Mouse (Mus musculus) megakaryocyte, adult 5-6 weeks (primary cell): ENCODE results near the gene Olfr644. TPM values are rescaled to one million over a fixed set of nuclear protein-coding genes. Genes with fewer than 3 reads are reported as not detected.

Source experiments
- ATAC-seq: 2 replicates; pipeline ENCODE4 v1.8.0; 2016; ENCODE audit warnings: mild to moderate bottlenecking, inconsistent platforms; ENCODE audit not compliant: poor library complexity, severe bottlenecking
- total RNA-seq, 2 experiments: library from RNA; stranded (forward) in 1 of 2; stranded (reverse) in 1 of 2; fragments of 153-499, 151-499 nt in 1 of 2; fragments of 221-1000, 200-1000 nt in 1 of 2; gene quantifications; 2 replicates each; pipeline versions ENCODE4 v1.2.3 to v1.2.4; 2015 to 2017

The Olfr644 gene
- total RNA-seq (2015) (not detected in 2 replicates), total RNA-seq (2017) (not detected in 2 replicates)

DNA sequence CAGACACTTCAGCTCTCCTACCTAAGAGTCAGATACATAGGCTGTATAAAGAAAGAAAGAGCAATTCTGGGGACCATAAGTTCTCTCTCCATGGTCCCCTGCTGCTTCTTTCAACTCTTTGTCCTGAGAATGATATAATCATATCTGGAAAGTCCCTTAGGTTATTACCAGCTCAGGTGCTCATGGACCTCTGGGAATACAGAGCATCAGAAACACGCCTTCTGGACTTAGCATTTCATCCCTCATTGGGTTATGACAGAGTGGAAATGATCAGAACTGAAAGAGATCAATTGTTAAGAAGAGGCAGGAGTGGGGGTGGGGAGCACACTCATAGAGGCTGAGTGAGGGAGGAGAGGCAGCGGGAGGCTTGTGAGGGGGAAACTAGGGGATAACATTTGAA is at the start of gene Olfr644:
Olfr644 (minus strand) TSS at position 101 of the 400 bp plus-strand sequence.
- no peak for ATAC-seq

DNA sequence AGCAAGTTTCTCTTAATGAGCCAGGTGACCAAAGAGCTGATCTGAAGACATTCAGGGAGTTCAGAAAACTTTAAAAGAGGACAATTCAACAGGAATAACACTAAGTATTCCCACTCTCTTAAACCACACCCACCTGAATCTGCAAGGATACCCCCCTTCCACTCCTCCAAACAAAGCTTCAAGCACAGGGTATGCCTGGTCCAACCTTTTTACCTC is 33.0 kb upstream of the Olfr644 start, which contains the start of gene Olfr646:
Olfr646 (plus strand) TSS at position 117 of the 216 bp plus-strand sequence.
- ATAC-seq: no peak

DNA sequence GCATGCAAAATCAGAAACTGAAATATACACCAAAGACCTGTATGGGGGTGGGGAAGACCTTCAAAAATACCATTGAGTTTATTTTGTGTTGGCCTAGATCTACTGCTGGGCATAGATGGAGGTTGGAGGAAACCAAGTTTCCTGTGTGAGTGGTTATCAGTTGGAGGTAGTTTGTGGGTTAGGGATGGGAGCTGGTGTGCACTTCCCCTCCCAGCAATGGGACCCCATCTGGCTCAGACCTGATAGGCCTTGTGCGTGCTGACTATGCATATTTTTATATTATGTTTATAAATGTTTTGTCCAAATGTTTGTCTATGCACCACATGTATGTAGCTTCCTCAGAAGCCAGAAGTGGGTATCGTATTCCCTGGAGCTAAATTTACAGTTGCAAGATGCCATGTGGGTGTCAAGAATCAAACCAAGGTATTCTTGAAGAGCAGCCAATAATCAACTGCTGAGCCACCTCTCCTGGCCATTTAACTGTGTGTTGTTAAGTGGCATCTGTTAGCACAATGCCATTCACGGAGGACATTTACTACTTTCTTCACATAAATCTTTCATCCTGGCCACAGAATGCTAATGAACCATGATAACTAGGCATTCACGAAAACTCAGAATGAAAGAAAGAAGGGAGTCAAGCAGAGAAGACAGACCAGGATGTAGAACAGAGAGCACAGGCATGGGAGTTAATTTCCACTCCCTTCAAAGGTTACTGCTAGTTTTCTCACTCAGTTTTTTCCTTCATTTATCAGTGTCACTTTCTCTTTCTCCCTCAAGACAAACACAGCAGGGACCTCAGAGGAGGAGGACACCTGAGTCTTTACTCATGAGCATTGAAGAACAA is 32.5 kb upstream of the Olfr644 start:
- ATAC-seq: 0 out of 2 replicates have a peak, but pooled peaks have one; percentile 40

DNA sequence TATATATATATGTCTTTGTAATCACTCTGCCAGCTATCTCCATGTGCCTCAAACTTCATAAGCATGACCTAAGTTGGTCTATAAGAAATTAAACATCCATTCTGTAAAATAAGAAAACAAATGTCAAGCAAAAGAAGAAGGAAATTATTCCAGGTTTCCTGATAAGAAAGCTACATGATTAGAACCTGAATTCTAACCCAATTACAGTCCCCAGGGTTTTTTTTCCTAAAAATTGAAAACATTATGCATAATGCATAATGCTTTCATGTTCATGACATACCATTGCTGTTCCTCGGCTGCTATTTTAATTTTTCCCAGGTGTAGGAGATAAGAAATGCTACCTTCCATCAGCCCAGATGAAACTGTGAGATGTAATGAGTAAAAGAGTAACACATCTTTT is 13.7 kb upstream of the Olfr644 start, which contains the start of gene Olfr645:
Olfr645 (minus strand) TSS at position 101 of the 400 bp plus-strand sequence.
- ATAC-seq: no peak

DNA sequence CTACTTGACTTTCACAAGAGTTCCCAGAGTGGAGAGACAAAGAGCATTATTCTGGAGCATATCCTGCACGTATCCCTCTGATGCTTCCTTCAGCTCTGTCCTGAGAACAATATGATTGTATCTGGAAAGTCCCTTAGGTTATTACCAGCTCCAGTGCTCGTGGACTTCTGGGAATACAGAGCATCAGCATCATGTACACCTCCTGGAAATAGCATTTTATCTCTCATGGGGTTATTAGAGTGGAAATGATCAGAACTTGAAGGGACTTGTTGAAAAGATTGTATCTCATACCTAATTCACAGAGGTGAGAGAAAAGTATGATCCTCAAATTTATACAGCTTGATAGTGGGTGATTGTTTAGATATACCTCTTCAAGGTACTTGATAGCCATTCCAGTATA is 10.3 kb downstream of the Olfr644 start, which contains the start of gene 4930516K23Rik:
4930516K23Rik (minus strand) TSS at position 101 of the 400 bp plus-strand sequence.
- ATAC-seq: no peak

DNA sequence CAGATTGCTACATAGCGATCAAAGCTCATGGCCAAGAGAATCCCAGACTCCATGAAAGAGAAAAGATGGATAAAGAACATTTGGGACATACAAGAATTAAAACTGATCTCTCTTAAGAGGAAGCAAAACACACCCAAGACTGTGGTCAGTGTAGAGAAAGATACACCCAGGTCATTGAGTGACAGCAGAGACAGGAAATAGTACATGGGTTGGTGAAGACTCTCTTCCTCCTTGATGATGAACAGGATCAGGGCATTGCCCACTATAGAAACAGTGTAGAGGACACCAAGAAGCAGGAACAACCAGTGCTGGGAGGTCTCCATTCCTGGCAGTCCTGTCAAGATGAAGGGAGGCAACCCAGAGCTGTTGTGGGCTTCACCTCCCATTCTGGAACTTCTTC is 12.5 kb downstream of the Olfr644 start:
- peak; percentile 64 for ATAC-seq

DNA sequence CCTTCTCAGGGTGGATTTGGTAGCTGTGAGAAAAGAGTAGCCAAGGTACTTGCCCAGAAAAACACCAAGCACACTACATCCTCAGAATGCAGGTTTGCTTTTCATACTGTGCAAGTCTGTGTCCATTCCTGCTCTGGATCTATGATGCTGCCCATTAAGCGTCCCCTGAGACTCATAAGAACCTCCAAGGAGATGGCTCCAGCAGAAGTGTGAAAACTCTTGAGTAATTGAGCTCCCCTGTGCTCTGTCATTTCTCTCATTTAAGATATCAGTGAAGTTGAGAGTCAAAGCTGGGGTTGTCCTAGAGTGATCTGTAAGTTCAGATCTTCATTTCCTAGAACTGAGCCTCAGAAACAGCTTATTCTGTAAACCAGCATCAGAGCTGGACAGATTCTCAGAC is 19.1 kb downstream of the Olfr644 start, which contains the start of gene Olfr642:
Olfr642 (minus strand) TSS at position 101 of the 400 bp plus-strand sequence.
- ATAC-seq: no peak

DNA sequence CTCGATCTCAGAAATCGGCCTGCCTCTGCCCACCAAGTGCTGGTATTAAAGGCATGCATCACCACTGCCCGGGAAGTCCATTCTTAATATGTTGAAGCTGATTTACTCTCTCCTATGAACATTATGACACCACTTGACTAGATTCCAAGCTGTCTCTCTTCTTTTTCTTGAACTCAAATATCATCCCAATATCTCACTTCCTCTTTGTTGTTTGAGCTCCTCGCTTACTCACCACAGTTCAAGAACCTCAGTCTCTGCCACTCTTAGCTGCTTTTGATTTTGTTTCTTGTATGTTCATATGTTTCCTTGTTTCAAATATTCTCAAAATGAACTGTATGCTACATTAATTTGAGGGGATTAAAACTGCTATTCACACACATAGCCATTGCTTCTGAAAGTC is 20.9 kb downstream of the Olfr644 start:
- ATAC-seq: peak; percentile 82

DNA sequence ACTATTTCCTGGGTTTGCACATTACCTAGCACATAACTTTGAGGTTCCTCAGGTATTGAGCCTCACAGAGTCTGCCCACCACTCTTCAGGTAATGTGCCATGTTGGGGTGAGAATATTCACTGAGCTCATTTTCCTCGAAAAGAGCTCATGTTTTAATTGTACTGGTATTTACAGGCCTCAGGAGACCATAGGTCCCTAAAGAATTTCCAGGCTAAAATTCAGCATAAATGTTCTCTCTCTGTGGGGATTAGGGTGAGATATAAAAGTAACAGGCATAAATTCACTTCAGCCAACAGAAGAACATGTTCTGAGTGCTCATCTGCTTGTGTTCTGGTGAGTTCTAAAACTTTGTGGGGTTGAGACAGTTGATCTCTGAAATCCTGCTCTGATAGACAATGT is 36.5 kb downstream of the Olfr644 start, which contains the start of gene Olfr641:
Olfr641 (plus strand) TSS at position 301 of the 400 bp plus-strand sequence.
- ATAC-seq: no peak

DNA sequence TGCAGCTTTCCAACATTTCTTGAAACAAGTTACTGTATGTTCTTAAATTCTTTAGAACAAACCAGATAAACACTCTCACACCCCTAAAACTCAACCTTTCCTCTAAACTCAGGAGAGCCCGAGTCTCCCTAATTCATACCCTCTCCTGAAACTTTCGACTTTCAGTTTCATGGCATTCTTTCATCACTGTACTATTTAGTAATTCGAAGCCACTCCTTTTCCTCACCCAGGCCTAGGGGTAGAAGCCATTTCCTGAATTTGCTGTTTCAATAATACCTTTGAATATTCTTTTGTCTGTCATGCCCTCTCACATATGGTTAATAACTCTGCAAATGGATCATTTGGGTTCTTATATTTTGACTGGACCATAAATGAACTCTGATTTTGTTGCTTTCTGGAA is 44.7 kb downstream of the Olfr644 start:
- peak; percentile 91 for ATAC-seq

DNA sequence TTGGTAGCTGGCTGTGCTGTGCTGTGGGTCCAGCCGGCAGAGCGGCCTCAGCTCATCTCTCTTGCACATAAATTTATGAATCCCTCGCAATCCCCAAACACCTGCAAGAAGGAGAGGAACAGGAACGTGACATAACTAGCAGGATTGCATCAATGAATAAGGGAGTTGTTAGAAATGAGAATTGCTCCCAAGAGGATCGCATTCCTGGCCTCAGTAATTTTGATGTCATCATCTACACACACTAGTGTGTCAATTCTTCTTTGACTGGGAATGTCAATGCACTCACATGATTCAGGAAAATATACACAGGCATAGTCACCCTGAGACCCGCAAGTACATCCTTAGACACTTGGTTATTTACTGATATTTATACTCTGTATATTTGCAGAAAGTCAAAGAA is 46.2 kb downstream of the Olfr644 start, which contains the start of gene Olfr640:
Olfr640 (minus strand) TSS at position 101 of the 400 bp plus-strand sequence.
- ATAC-seq: no peak

DNA sequence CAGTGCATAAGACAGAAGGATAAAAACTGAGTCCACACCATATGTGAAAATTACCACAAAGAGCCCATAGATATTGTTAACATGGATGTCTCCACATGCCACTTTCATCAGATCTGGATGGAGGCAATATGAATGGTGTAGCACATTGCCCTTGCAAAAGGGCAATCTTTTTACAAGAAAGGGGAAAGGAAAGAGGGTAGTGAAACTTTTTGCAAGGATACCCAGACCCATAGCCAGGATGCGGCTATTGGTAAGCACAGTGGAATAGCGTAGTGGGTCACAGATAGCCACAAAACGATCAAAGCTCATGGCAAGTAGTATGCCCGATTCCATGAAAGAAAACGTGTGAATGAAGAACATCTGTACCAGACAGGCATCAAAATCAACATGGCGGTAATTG is 50.0 kb downstream of the Olfr644 start:
- peak; percentile 82 for ATAC-seq

DNA sequence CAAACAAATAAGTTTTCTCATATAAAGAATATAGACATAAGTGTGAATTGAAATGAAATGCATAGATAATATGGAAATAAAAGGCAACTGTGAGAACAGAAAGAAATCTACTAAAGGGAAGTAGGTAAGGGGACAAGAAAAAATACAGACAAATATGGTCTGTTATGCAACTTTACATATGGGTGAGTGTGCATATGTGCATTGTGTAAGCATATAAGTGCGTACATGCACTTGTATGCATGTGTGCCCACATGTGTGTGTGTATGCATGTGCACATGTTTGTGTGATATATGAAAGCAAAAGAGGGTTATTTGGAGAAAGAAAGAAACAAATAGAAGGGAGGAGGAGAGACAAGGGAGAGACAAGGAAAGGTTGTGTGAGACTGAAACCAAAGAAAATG is 52.7 kb downstream of the Olfr644 start:
- peak; percentile 44 for ATAC-seq

DNA sequence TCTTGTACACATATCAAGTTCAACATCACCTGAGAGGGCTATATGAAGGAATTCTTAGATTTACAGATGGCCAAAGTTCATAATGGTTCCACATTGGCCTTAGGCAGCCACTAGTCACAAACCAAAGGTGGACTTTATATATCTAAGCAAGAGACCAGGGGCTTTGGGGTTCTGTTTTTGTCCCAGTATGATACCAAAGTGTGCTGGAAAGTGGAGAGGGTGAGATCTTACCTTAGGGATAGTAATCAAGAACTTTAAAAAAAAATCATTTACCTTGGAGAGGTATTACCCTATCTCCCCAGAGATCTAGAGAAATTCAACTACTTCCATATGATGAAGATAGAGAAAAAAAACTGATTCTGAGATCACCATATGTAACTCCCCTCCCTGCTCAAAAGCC is 54.5 kb downstream of the Olfr644 start, which contains the start of gene Olfr639:
Olfr639 (minus strand) TSS at position 101 of the 400 bp plus-strand sequence.
- ATAC-seq: no peak

Other genes starting within 250 kb of the Olfr644 start
- gene Hbb-bs, start 243.8 kb downstream of the Olfr644 start, total RNA-seq (2015): 106 and 274 TPM in 2 replicates
- 71.1 and 121 TPM in 2 replicates for gene Hbb-bs, start 243.8 kb downstream of the Olfr644 start, total RNA-seq (2017)
- not detected in 2 replicates for gene Hbb-bh2, start 231.3 kb downstream of the Olfr644 start, total RNA-seq (2015)
- gene Hbb-bh2, start 231.3 kb downstream of the Olfr644 start, total RNA-seq (2017): not detected in 2 replicates
- not detected in 2 replicates for gene Hbb-bh1, start 228.7 kb downstream of the Olfr644 start, total RNA-seq (2015)
- not detected in 2 replicates for gene Hbb-bh1, start 228.7 kb downstream of the Olfr644 start, total RNA-seq (2017)
- gene Hbb-y, start 218.7 kb downstream of the Olfr644 start, total RNA-seq (2015): not detected in 2 replicates
- gene Hbb-y, start 218.7 kb downstream of the Olfr644 start, total RNA-seq (2017): not detected in 2 replicates
- gene Olfr66, start 185.6 kb downstream of the Olfr644 start, total RNA-seq (2015): not detected in 2 replicates
- not detected in 2 replicates for gene Olfr66, start 185.6 kb downstream of the Olfr644 start, total RNA-seq (2017)
- gene Olfr64, start 177.4 kb downstream of the Olfr644 start, total RNA-seq (2015): not detected in 2 replicates
- gene Olfr64, start 177.4 kb downstream of the Olfr644 start, total RNA-seq (2017): not detected in 2 replicates
- gene Olfr65, start 168.4 kb downstream of the Olfr644 start, total RNA-seq (2015): not detected in 2 replicates
- gene Olfr65, start 168.4 kb downstream of the Olfr644 start, total RNA-seq (2017): not detected in 2 replicates
- gene Olfr631, start 143.0 kb downstream of the Olfr644 start, total RNA-seq (2015): not detected in 2 replicates
- not detected in 2 replicates for gene Olfr631, start 143.0 kb downstream of the Olfr644 start, total RNA-seq (2017)
- not detected in 2 replicates for gene Olfr632, start 137.5 kb downstream of the Olfr644 start, total RNA-seq (2015)
- gene Olfr632, start 137.5 kb downstream of the Olfr644 start, total RNA-seq (2017): not detected in 2 replicates
- not detected in 2 replicates for gene Olfr633, start 127.4 kb downstream of the Olfr644 start, total RNA-seq (2015)
- not detected in 2 replicates for gene Olfr633, start 127.4 kb downstream of the Olfr644 start, total RNA-seq (2017)
- not detected in 2 replicates for gene Olfr635, start 100.7 kb downstream of the Olfr644 start, total RNA-seq (2015)
- not detected in 2 replicates for gene Olfr635, start 100.7 kb downstream of the Olfr644 start, total RNA-seq (2017)
- not detected in 2 replicates for gene Olfr638, start 73.1 kb downstream of the Olfr644 start, total RNA-seq (2015)
- gene Olfr638, start 73.1 kb downstream of the Olfr644 start, total RNA-seq (2017): not detected in 2 replicates
- not detected in 2 replicates for gene Olfr639, start 54.6 kb downstream of the Olfr644 start, total RNA-seq (2015)
- gene Olfr639, start 54.6 kb downstream of the Olfr644 start, total RNA-seq (2017): not detected in 2 replicates
- not detected in 2 replicates for gene Olfr640, start 46.3 kb downstream of the Olfr644 start, total RNA-seq (2015)
- gene Olfr640, start 46.3 kb downstream of the Olfr644 start, total RNA-seq (2017): not detected in 2 replicates
- not detected in 2 replicates for gene Olfr641, start 36.4 kb downstream of the Olfr644 start, total RNA-seq (2015)
- gene Olfr641, start 36.4 kb downstream of the Olfr644 start, total RNA-seq (2017): not detected in 2 replicates
- gene Olfr642, start 19.2 kb downstream of the Olfr644 start, total RNA-seq (2015): not detected in 2 replicates
- gene Olfr642, start 19.2 kb downstream of the Olfr644 start, total RNA-seq (2017): not detected in 2 replicates
- not detected in 2 replicates for gene 4930516K23Rik, start 10.4 kb downstream of the Olfr644 start, total RNA-seq (2015)
- gene 4930516K23Rik, start 10.4 kb downstream of the Olfr644 start, total RNA-seq (2017): 0.55 TPM in 1 of 2 replicates, not detected in the other
- gene Olfr645, start 13.6 kb upstream of the Olfr644 start, total RNA-seq (2015): not detected in 2 replicates
- not detected in 2 replicates for gene Olfr645, start 13.6 kb upstream of the Olfr644 start, total RNA-seq (2017)
- not detected in 2 replicates for gene Olfr646, start 33.0 kb upstream of the Olfr644 start, total RNA-seq (2015)
- not detected in 2 replicates for gene Olfr646, start 33.0 kb upstream of the Olfr644 start, total RNA-seq (2017)
- not detected in 2 replicates for gene Ubqln5, start 58.0 kb upstream of the Olfr644 start, total RNA-seq (2015)
- not detected in 2 replicates for gene Ubqln5, start 58.0 kb upstream of the Olfr644 start, total RNA-seq (2017)
- gene Olfr643, start 65.5 kb upstream of the Olfr644 start, total RNA-seq (2015): not detected in 2 replicates
- not detected in 2 replicates for gene Olfr643, start 65.5 kb upstream of the Olfr644 start, total RNA-seq (2017)
- not detected in 2 replicates for gene Ubqln3, start 71.4 kb upstream of the Olfr644 start, total RNA-seq (2015)
- not detected in 2 replicates for gene Ubqln3, start 71.4 kb upstream of the Olfr644 start, total RNA-seq (2017)
- gene Ubqlnl, start 78.7 kb upstream of the Olfr644 start, total RNA-seq (2015): not detected in 2 replicates
- gene Ubqlnl, start 78.7 kb upstream of the Olfr644 start, total RNA-seq (2017): not detected in 2 replicates
- gene Olfm5, start 93.0 kb upstream of the Olfr644 start, total RNA-seq (2015): not detected in 2 replicates
- not detected in 2 replicates for gene Olfm5, start 93.0 kb upstream of the Olfr644 start, total RNA-seq (2017)
- gene Olfr648, start 111.5 kb upstream of the Olfr644 start, total RNA-seq (2015): 0.16 and 0.38 TPM in 2 replicates
- 0.04 TPM in 1 of 2 replicates, not detected in the other for gene Olfr648, start 111.5 kb upstream of the Olfr644 start, total RNA-seq (2017)
- not detected in 2 replicates for gene Olfr649, start 124.1 kb upstream of the Olfr644 start, total RNA-seq (2015)
- not detected in 2 replicates for gene Olfr649, start 124.1 kb upstream of the Olfr644 start, total RNA-seq (2017)
- 0.31 and 0.50 TPM in 2 replicates for gene Trim6, start 146.9 kb upstream of the Olfr644 start, total RNA-seq (2015)
- 0.70 and 1.9 TPM in 2 replicates for gene Trim6, start 146.9 kb upstream of the Olfr644 start, total RNA-seq (2017)
- gene Trim34a, start 172.6 kb upstream of the Olfr644 start, total RNA-seq (2015): 21.2 and 22.8 TPM in 2 replicates
- 26.9 and 31.2 TPM in 2 replicates for gene Trim34a, start 172.6 kb upstream of the Olfr644 start, total RNA-seq (2017)
- gene Trim5, start 216.2 kb upstream of the Olfr644 start, total RNA-seq (2015): 12.2 and 13.9 TPM in 2 replicates
- gene Trim5, start 216.2 kb upstream of the Olfr644 start, total RNA-seq (2017): 12.9 and 13.9 TPM in 2 replicates
- 130 and 137 TPM in 2 replicates for gene Trim12a, start 243.6 kb upstream of the Olfr644 start, total RNA-seq (2015)
- gene Trim12a, start 243.6 kb upstream of the Olfr644 start, total RNA-seq (2017): 147 and 166 TPM in 2 replicates